Mouse (Mus musculus) cortical plate, adult 2 months (tissue): Measurements from ENCODE around the gene Hacl1.

Experiments
- CTCF ChIP-seq: fragments of 200-500 bp; IDR thresholded peaks from 2 replicates; pipeline ENCODE4 v1.5.1; 2011; ENCODE audit warnings: mild to moderate bottlenecking, control low read depth, low read length; ENCODE audit not compliant: insufficient read depth; ENCODE audit errors: extremely low read depth
- POLR2A ChIP-seq: fragments of 200-500 bp; IDR thresholded peaks from 2 replicates; pipeline ENCODE4 v1.6.1; 2011; ENCODE audit warnings: mild to moderate bottlenecking, low read length, control low read depth; ENCODE audit not compliant: insufficient read depth; ENCODE audit errors: extremely low read depth

- TF ChIP-seq CTCF (no peak), POLR2A (no peak)
Measured at GRCm38 (mm10) chr14:31620591-31621223, 20.4 kb downstream of the Hacl1 start.
